Mouse (Mus musculus): ENCODE results near the gene Lypd5.

DNA sequence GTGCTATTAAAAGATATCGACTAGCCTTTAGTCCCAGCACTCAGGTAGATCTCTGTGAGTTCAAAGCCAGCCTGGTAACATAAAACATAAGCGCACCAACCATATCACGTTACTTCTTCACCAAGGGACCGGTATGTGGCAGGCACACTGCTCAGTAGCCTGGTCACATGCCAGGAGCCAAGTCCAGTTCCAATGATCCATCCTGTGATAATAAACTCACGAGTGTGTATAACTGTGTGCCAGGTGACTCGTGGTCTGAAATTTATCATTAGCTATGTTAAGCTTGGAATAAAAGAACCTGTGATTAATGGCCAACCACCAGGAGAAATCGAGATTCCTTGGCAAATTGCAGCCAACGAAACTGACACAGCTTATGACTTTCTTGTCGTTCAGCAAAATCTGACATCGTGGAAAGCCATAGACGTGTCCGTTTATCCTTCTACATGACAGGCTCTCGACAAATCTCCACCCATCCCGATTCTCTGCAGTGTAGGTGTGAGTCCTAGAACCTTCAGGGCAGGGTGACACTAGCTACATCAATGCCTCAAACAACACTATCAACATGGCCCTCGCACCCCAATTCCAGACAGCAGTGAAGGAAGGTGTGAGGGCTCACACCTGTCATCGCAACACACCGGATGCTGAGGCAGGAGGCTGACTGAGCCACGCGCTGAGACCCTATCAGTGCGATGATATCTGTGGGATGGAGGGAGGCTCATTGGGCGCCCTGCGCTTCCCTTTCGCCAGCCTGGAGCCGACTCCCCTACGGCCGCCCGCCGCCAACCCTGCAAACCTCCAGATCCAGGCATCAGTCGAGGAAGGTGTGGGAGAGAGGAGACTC, 33.0 kb upstream of the Lypd5 start:
- TF ChIP-seq CTCF (conservative IDR thresholded peaks at IDR 0.05; ENCODE audit: insufficient read depth, insufficient read length, low read depth, low read length): no peak
- TF ChIP-seq POLR2A (IDR thresholded peaks at IDR 0.05; ENCODE audit: low read depth, low read length): no peak

All from kidney, adult 2 months (tissue).